Mouse (Mus musculus) heart, postnatal 0 days (tissue): ENCODE data around the gene Atf3. TPM values are rescaled to one million over a fixed set of nuclear protein-coding genes. Genes with fewer than 3 reads are reported as not detected.

Experiments used
- ATAC-seq: fragments of 200-750 bp; cut with Nextera tagmentation; 2 replicates; pipeline ENCODE4 v1.8.0; 2017; ENCODE audit warnings: low read depth, moderate number of reproducible peaks, moderate library complexity; ENCODE audit not compliant: insufficient read depth
- DNase-seq: peaks from one replicate; pipeline ENCODE4 v3.0.0-alpha.2; 2016; ENCODE audit warnings: low spot score
- H3K27ac ChIP-seq: fragments of 300-500 bp; sonication (generic); 2 replicates; pipeline ENCODE4 v1.5.1; 2014; ENCODE audit warnings: low read depth, mild to moderate bottlenecking
- H3K27me3 ChIP-seq: fragments of 300-500 bp; sonication (generic); 2 replicates; pipeline ENCODE4 v1.6.1; 2014; ENCODE audit warnings: low read length, mixed read lengths; ENCODE audit not compliant: control insufficient read depth, insufficient read depth
- H3K36me3 ChIP-seq: fragments of 300-500 bp; sonication (generic); replicated peaks from 2 replicates; pipeline ENCODE4 v1.6.1; 2014; ENCODE audit warnings: low read length, mixed read lengths; ENCODE audit not compliant: control insufficient read depth, insufficient read depth
- H3K4me1 ChIP-seq: fragments of 300-500 bp; sonication (generic); 2 replicates; pipeline ENCODE4 v1.6.1; 2014; ENCODE audit warnings: antibody characterized with exemption; ENCODE audit not compliant: control insufficient read depth, insufficient read depth
- H3K4me2 ChIP-seq: fragments of 300-500 bp; sonication (generic); 2 replicates; pipeline ENCODE4 v1.6.1; 2014; ENCODE audit warnings: low read depth, mild to moderate bottlenecking, low read length, moderate library complexity
- H3K4me3 ChIP-seq: fragments of 300-500 bp; sonication (generic); 2 replicates; pipeline ENCODE4 v1.5.1; 2014; ENCODE audit warnings: low read depth, low read length
- H3K9ac ChIP-seq: fragments of 300-500 bp; sonication (generic); replicated peaks from 2 replicates; pipeline ENCODE4 v1.6.1; 2014; ENCODE audit warnings: low read depth, low read length, mixed read lengths
- H3K9me3 ChIP-seq: fragments of 300-500 bp; sonication (generic); replicated peaks from 2 replicates; pipeline ENCODE4 v1.6.1; 2016; ENCODE audit warnings: low read length; ENCODE audit not compliant: control insufficient read depth
- CTCF ChIP-seq: IDR thresholded peaks from 2 replicates; pipeline ENCODE4 v1.5.1; 2016; ENCODE audit warnings: antibody characterized with exemption, control low read depth, low read depth
- EP300 ChIP-seq: IDR thresholded peaks from 2 replicates; pipeline ENCODE4 v1.6.1; 2016; ENCODE audit warnings: antibody characterized with exemption, low read depth
- WGBS: fragments of 180-500 bp; shearing (Covaris S2); extraction: QIAGEN DNeasy Blood & Tissue Kit; methylation state at CpG from one replicate; pipeline ENCODE4 v1.1.7; 2014; 5-methylcytosine and 5-hydroxymethylcytosine counted together
- polyA plus RNA-seq: library from polyadenylated mRNA; unstranded; fragments of >200 nt; fragmentation: Nextera tagmentation; extraction: Ambion mirVana; gene quantifications from 2 replicates; pipeline ENCODE4 v1.2.1, GENCODE M21; 2015
- total RNA-seq: library from RNA; depleted of rRNA; stranded (reverse); fragments of >200 nt; gene quantifications from 2 replicates; pipeline ENCODE4 v1.2.3, GENCODE M21; 2014; ENCODE audit warnings: low replicate concordance

Gene Atf3
- total and polyA plus RNA-seq, 2 experiments from 2014 or later, result 13.9 to 54.0 TPM

DNA sequence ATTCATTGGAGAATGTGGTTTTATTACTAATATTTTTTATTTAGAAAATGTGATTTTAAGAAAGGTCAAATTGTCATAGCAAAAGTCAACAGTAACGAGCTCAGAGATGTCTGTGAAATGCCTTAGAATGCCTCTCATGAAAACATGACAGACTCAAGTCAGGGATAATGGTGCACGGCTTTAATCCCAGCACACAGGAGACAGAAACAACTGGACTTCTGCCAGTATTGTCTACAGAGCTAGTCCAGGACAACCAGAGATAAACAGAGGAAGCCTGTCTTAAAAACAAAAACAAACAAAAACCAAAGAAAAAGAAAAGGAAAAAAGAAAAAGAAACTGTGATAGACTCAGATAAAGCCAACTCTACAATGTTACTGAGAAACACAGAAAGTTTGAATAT is 6.7 kb downstream of the Atf3 start:
- 25% methylated on average over 2 of the region's 2 CpGs for WGBS
- Histone ChIP-seq H3K4me2 (no peak overlapping the region), H3K9ac (no peak overlapping the region), H3K4me3 (no peak overlapping the region), H3K27me3 (no peaks in the 10 kb centered on the region), H3K36me3 (no peaks in the 10 kb centered on the region), H3K4me1 (peaks cover 2% of the 10 kb centered on the region; the same call in 1 of the 2 replicates), H3K27ac (no peak overlapping the region), H3K9me3 (no peaks in the 10 kb centered on the region)
- TF ChIP-seq CTCF, result no peak
- no peak for TF ChIP-seq EP300
- ATAC-seq (no peak), DNase-seq (no peak)

DNA sequence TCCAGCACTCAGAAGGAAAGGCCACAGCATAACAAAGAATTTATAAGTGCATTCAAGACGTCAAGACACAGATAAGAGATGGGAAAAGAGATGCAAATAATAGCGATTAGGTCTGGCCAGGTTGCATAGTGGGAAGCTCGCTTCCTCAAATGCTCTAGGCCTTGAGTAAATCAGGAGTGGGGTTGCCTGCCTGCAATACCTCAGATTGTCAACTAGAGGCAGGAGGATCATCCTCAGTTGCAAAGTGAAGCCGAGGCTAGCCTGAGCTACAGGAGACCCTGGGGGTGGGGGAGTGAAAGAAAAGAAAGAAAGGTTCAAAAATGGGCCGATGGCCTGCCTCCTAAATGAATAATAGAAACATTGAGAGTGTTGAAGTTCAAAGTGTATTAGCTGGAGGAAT is 12.0 kb downstream of the Atf3 start:
- WGBS, result 73% methylated on average over 5 of the region's 5 CpGs
- H3K4me3 ChIP-seq, result no peak overlapping the region
- no peak overlapping the region for H3K4me2 ChIP-seq
- H3K9me3 ChIP-seq, result no peaks in the 10 kb centered on the region
- H3K9ac ChIP-seq, result no peak overlapping the region
- no peak for TF ChIP-seq EP300
- TF ChIP-seq CTCF, result no peak
- ATAC-seq (no peak), DNase-seq (no peak)
- H3K36me3 ChIP-seq, result no peaks in the 10 kb centered on the region
- no peaks in the 10 kb centered on the region for H3K27me3 ChIP-seq
- no peaks in the 10 kb centered on the region for H3K4me1 ChIP-seq
- no peak overlapping the region for H3K27ac ChIP-seq

DNA sequence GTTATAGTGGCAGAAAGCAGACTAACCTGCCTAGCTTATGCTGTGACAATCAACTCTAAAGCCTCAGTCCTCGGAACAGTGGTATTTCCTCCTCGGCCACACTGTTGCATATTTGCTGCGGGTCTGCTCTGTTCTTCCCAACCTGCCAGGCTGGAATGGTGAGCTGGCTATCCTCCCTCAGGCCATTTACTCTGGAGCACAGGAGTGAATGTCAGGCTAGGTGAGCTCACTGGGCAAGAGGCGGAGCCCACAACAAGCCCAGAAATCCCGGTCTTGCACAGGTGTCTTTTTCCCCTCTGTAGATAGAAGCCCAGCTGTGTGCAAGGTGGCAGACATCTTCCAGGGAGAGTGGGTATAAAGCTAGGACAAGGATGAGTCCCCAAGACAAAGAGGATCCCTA is 13.0 kb downstream of the Atf3 start:
- Histone ChIP-seq H3K27ac (no peak overlapping the region), H3K4me3 (no peak overlapping the region), H3K9me3 (no peaks in the 10 kb centered on the region), H3K9ac (no peak overlapping the region), H3K27me3 (no peaks in the 10 kb centered on the region), H3K36me3 (no peaks in the 10 kb centered on the region), H3K4me1 (no peaks in the 10 kb centered on the region), H3K4me2 (no peak overlapping the region)
- ATAC-seq (no peak), DNase-seq (no peak)
- WGBS, result 68% methylated on average over 5 of the region's 5 CpGs
- no peak for TF ChIP-seq CTCF
- TF ChIP-seq EP300, result no peak

- Histone ChIP-seq H3K36me3 (no peaks in the 10 kb centered on the region), H3K4me2 (no peak overlapping the region), H3K27ac (no peak overlapping the region), H3K27me3 (no peaks in the 10 kb centered on the region), H3K9ac (no peak overlapping the region), H3K4me1 (no peaks in the 10 kb centered on the region), H3K9me3 (no peaks in the 10 kb centered on the region), H3K4me3 (no peak overlapping the region)
- TF ChIP-seq EP300, result no peak
- TF ChIP-seq CTCF, result no peak
- DNase-seq (no peak), ATAC-seq (no peak)
- 69% methylated on average over 2 of the region's 2 CpGs for WGBS
Measured at GRCm38 (mm10) chr1:191203496-191203895, 14.3 kb downstream of the Atf3 start.

GRCm38 (mm10) chr1:191202208-191202952 is 15.5 kb downstream of the Atf3 start:
- DNase-seq (no peak), ATAC-seq (no peak)
- no peak overlapping the region for H3K4me3 ChIP-seq
- no peaks in the 10 kb centered on the region for H3K36me3 ChIP-seq
- no peaks in the 10 kb centered on the region for H3K9me3 ChIP-seq
- H3K27me3 ChIP-seq, result no peaks in the 10 kb centered on the region
- H3K4me1 ChIP-seq, result no peaks in the 10 kb centered on the region
- H3K4me2 ChIP-seq, result no peak overlapping the region
- TF ChIP-seq EP300 (no peak), CTCF (no peak)
- H3K27ac ChIP-seq, result no peak overlapping the region
- no peak overlapping the region for H3K9ac ChIP-seq
- WGBS, result 84% methylated on average over 11 of the region's 11 CpGs
